ENCODE assay signal across 24 mouse cellular contexts in genomic region chr10:115834017-115834416, GRCm38 (mm10). TPM values are rescaled to one million over a fixed set of nuclear protein-coding genes. Genes with fewer than 3 reads are reported as not detected.
DNase-seq lines count a peak whose midpoint lies in the region; ATAC-seq and TF ChIP-seq lines count a peak whose summit lies in the region.
"Had no signal": no experiment of that assay in that cellular context is flagged by ENCODE, and none has a peak within 500 bp of the region (broad histone marks: within the 10 kb centered on the region; RNA-seq: fewer than 3 reads in every experiment).

No protein-coding gene starts in this region.

- H3K4me2 ChIP-seq in intestine, embryonic 16.5 days (ENCODE audit: low read depth, low read length) = no peak overlapping the region
- no peak overlapping the region for H3K4me2 ChIP-seq in liver, embryonic 16.5 days (ENCODE audit: low read depth, low read length)
- H3K4me2 ChIP-seq in midbrain, embryonic 15.5 days = no peak overlapping the region
- H3K4me2 ChIP-seq: forebrain, embryonic 15.5 days; limb, embryonic 13.5 days; lung, embryonic 15.5 days; midbrain, embryonic 11.5 days had no signal

- H3K4me1 ChIP-seq in ES-Bruce4 (ENCODE audit: control insufficient read depth, insufficient read depth, low read length) = no peaks in the 10 kb centered on the region
- H3K4me1 ChIP-seq in intestine, embryonic 16.5 days (ENCODE audit: control insufficient read depth, insufficient read depth, low read length) = peaks cover 14% of the 10 kb centered on the region; the same call in 1 of the 2 replicates
- peaks cover 7% of the 10 kb centered on the region for H3K4me1 ChIP-seq in liver, embryonic 16.5 days (ENCODE audit: control insufficient read depth, low read depth, low read length)
- H3K4me1 ChIP-seq in midbrain, embryonic 15.5 days = no peaks in the 10 kb centered on the region
- no peaks in the 10 kb centered on the region for H3K4me1 ChIP-seq in hindbrain, embryonic 10.5 days (replicated peaks)
- H3K4me1 ChIP-seq: forebrain, embryonic 15.5 days had no signal

- 53% methylated on average over 6 of the region's 6 CpGs for WGBS in intestine, embryonic 16.5 days
- 50% methylated on average over 6 of the region's 6 CpGs for WGBS in liver, embryonic 16.5 days (ENCODE audit: insufficient replicate concordance)
- WGBS in midbrain, embryonic 15.5 days = 89% methylated on average over 6 of the region's 6 CpGs
- 91% methylated on average over 6 of the region's 6 CpGs for WGBS in hindbrain, embryonic 10.5 days

- TF ChIP-seq EP300 in ES-Bruce4 (IDR thresholded peaks at IDR 0.05; ENCODE audit: insufficient read depth, low read depth, low read length) = 0 out of 2 replicates have a peak, but pooled peaks have one; percentile 12

- no peaks in the 10 kb centered on the region for H3K27me3 ChIP-seq in ES-Bruce4 (ENCODE audit: control insufficient read depth, insufficient read depth, low read length, poor library complexity, severe bottlenecking)
- H3K27me3 ChIP-seq in intestine, embryonic 16.5 days (replicated peaks; ENCODE audit: control insufficient read depth, insufficient read depth, low read length) = no peaks in the 10 kb centered on the region
- H3K27me3 ChIP-seq in liver, embryonic 16.5 days (ENCODE audit: control insufficient read depth, insufficient read depth, low read depth, low read length) = no peaks in the 10 kb centered on the region
- H3K27me3 ChIP-seq in midbrain, embryonic 15.5 days (replicated peaks) = no peaks in the 10 kb centered on the region
- H3K27me3 ChIP-seq in hindbrain, embryonic 10.5 days (ENCODE audit: insufficient read depth, poor library complexity, severe bottlenecking) = no peaks in the 10 kb centered on the region
- H3K27me3 ChIP-seq: forebrain, embryonic 15.5 days; limb, embryonic 13.5 days; lung, embryonic 15.5 days had no signal

- DNase-seq in R1 (ENCODE audit: low read depth, low spot score) = peak; percentile 36
- no peak for DNase-seq in gastrocnemius, postnatal 10 days
- DNase-seq in hindbrain, embryonic 10.5 days (ENCODE audit: low spot score) = no peak
- DNase-seq in urinary bladder, postnatal 10 days (ENCODE audit: low spot score) = no peak
- DNase-seq: adrenal gland, postnatal 14 days; B cell, adult 2 months; cerebellum, adult 11 months; cerebellum, postnatal 36 days; gastrocnemius, postnatal 36 days; kidney, adult 9 months; layer of hippocampus, postnatal 36 days; thymus, adult 2 months had no signal

- peak; percentile 90 for ATAC-seq in intestine, embryonic 16.5 days
- ATAC-seq in liver, embryonic 16.5 days (ENCODE audit: low read depth) = peak; percentile 61
- no peak for ATAC-seq in midbrain, embryonic 15.5 days (replicated peaks)
- ATAC-seq: activated CD4-positive, CD25-positive, alpha-beta regulatory T cell, adult 4 months; forebrain, embryonic 15.5 days; hindbrain, postnatal 0 days had no signal

- H3K4me3 ChIP-seq in ES-Bruce4 (ENCODE audit: low read depth, low read length) = no peak overlapping the region
- no peak overlapping the region for H3K4me3 ChIP-seq in intestine, embryonic 16.5 days (ENCODE audit: low read length)
- no peak overlapping the region for H3K4me3 ChIP-seq in liver, embryonic 16.5 days (ENCODE audit: low read depth, low read length)
- H3K4me3 ChIP-seq in midbrain, embryonic 15.5 days = no peak overlapping the region
- no peak overlapping the region for H3K4me3 ChIP-seq in hindbrain, embryonic 10.5 days
- H3K4me3 ChIP-seq: forebrain, embryonic 15.5 days; limb, embryonic 13.5 days; lung, embryonic 15.5 days had no signal

- no peak overlapping the region for H3K27ac ChIP-seq in ES-Bruce4 (ENCODE audit: insufficient read depth, low read length)
- H3K27ac ChIP-seq in intestine, embryonic 16.5 days (ENCODE audit: low read length) = peak overlapping the region; percentile 5; the same call in 1 of the 2 replicates
- no peak overlapping the region for H3K27ac ChIP-seq in liver, embryonic 16.5 days (ENCODE audit: low read length)
- H3K27ac ChIP-seq in midbrain, embryonic 15.5 days = no peak overlapping the region
- no peak overlapping the region for H3K27ac ChIP-seq in hindbrain, embryonic 10.5 days
- H3K27ac ChIP-seq: forebrain, embryonic 15.5 days; hindbrain, postnatal 0 days; limb, embryonic 13.5 days; lung, embryonic 15.5 days; macrophage had no signal

- no peak overlapping the region for H3K9ac ChIP-seq in ES-Bruce4 (ENCODE audit: low read depth, poor library complexity, severe bottlenecking)
- no peak overlapping the region for H3K9ac ChIP-seq in intestine, embryonic 16.5 days (ENCODE audit: low read depth, low read length)
- H3K9ac ChIP-seq in liver, embryonic 16.5 days (ENCODE audit: low read depth, low read length) = no peak overlapping the region
- no peak overlapping the region for H3K9ac ChIP-seq in midbrain, embryonic 15.5 days
- H3K9ac ChIP-seq: forebrain, embryonic 15.5 days; limb, embryonic 13.5 days; lung, embryonic 15.5 days had no signal

- TF ChIP-seq POLR2A in ES-Bruce4 (IDR thresholded peaks at IDR 0.05; ENCODE audit: insufficient read depth, low read length) = no peak

- no peaks in the 10 kb centered on the region for H3K36me3 ChIP-seq in ES-Bruce4 (ENCODE audit: control insufficient read depth, insufficient read depth, low read length, poor library complexity, severe bottlenecking)
- H3K36me3 ChIP-seq in intestine, embryonic 16.5 days (ENCODE audit: control insufficient read depth, insufficient read depth, low read length) = no peaks in the 10 kb centered on the region
- H3K36me3 ChIP-seq in liver, embryonic 16.5 days (ENCODE audit: control insufficient read depth, insufficient read depth) = peaks cover 69% of the 10 kb centered on the region
- H3K36me3 ChIP-seq in midbrain, embryonic 15.5 days (replicated peaks) = no peaks in the 10 kb centered on the region
- no peaks in the 10 kb centered on the region for H3K36me3 ChIP-seq in hindbrain, embryonic 10.5 days
- H3K36me3 ChIP-seq: forebrain, embryonic 15.5 days; limb, embryonic 13.5 days; lung, embryonic 15.5 days had no signal

- no peaks in the 10 kb centered on the region for H3K9me3 ChIP-seq in ES-Bruce4 (replicated peaks; ENCODE audit: control insufficient read depth, insufficient read depth, low read length, poor library complexity, severe bottlenecking)
- no peaks in the 10 kb centered on the region for H3K9me3 ChIP-seq in intestine, embryonic 16.5 days (ENCODE audit: control insufficient read depth, low read length)
- no peaks in the 10 kb centered on the region for H3K9me3 ChIP-seq in liver, embryonic 16.5 days (replicated peaks; ENCODE audit: control insufficient read depth, low read length)
- no peaks in the 10 kb centered on the region for H3K9me3 ChIP-seq in midbrain, embryonic 15.5 days
- H3K9me3 ChIP-seq in hindbrain, embryonic 10.5 days = no peaks in the 10 kb centered on the region
- H3K9me3 ChIP-seq: forebrain, embryonic 15.5 days; limb, embryonic 13.5 days; lung, embryonic 15.5 days had no signal

- TF ChIP-seq CTCF in ES-Bruce4 (IDR thresholded peaks at IDR 0.05; ENCODE audit: low read depth, low read length) = no peak

RNA-seq across cellular contexts. Expression of gene Tspan8, which starts 17.4 kb away (rescaled TPM):
- polyA plus RNA-seq in ES-Bruce4 (2011; ENCODE audit: insufficient read depth, insufficient read length, low read depth, missing spikeins) = 0.58 TPM in 1 of 2 replicates, not detected in the other
- 229 and 235 TPM in 2 replicates for polyA plus RNA-seq in intestine, embryonic 16.5 days (2015; fragmentation: Nextera tagmentation; extraction: Ambion mirVana)
- 56.6 and 59.5 TPM in 2 replicates for polyA plus RNA-seq in liver, embryonic 16.5 days (2015; fragmentation: Nextera tagmentation; extraction: Ambion mirVana)
- 0.47 and 0.80 TPM in 2 replicates for polyA plus RNA-seq in midbrain, embryonic 15.5 days (2015; fragmentation: Nextera tagmentation; extraction: Ambion mirVana)
- total RNA-seq in gastrocnemius, postnatal 10 days (2021) = 10 to 100 TPM; 26.6 to 30.9 TPM
- 0.88 and 1.2 TPM in 2 replicates for polyA plus RNA-seq in hindbrain, embryonic 10.5 days (2016; fragmentation: Nextera tagmentation; extraction: Ambion mirVana)
- total RNA-seq: monocyte, adult 5-6 weeks had no signal
- polyA plus RNA-seq: macrophage had no signal

Comparison
In these comparisons a context has a peak if more than half of its experiments do, and no peak if none do; other contexts are left out.
1. RNA of gene Tspan8, which starts 17.4 kb away (polyA plus RNA-seq): 229 to 235 TPM in intestine, embryonic 16.5 days and 56.6 to 59.5 TPM in liver, embryonic 16.5 days; 0.88 to 1.2 TPM in hindbrain, embryonic 10.5 days, 0.47 to 0.80 TPM in midbrain, embryonic 15.5 days and 0.58 TPM in ES-Bruce4; every median in the first group is over 10 times any median in the second.